In the genomic region with DNA sequence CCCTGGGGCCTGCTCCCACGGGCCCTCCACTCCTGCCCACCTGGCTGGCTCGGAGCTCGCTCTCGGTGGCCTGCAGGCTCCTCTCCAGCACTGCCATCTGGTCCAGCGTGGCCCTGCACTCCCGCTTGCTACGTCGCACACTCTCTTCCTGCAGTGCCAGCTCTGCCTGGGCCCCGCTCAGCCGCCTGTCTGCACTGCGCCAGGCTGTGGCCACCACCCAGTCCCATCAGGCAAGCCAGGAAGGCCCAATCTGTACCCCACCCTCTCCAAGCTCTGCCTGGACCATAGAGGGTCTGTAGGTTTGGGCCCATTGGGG, we compare ENCODE assay signal across 9 mouse cellular contexts. TPM values are rescaled to one million over a fixed set of nuclear protein-coding genes. Genes with fewer than 3 reads are reported as not detected.
DNase-seq lines count a peak whose midpoint lies in the region; ATAC-seq and TF ChIP-seq lines count a peak whose summit lies in the region.
"Had no signal": no experiment of that assay in that cellular context is flagged by ENCODE, and none has a peak within 500 bp of the region (broad histone marks: within the 10 kb centered on the region; RNA-seq: fewer than 3 reads in every experiment).

No protein-coding gene starts in this region.

- no peak for ATAC-seq in limb, embryonic 12.5 days (ENCODE audit: insufficient number of reproducible peaks, insufficient read depth, low FRiP score, low TSS enrichment, low read depth)

- TF ChIP-seq EP300 in heart, adult 2 months (IDR thresholded peaks at IDR 0.05; ENCODE audit: insufficient read depth, low read depth, low read length), result no peak

- no peak overlapping the region for H3K4me2 ChIP-seq in limb, embryonic 12.5 days
- H3K4me2 ChIP-seq: liver, embryonic 15.5 days had no signal

- 0 out of 2 replicates have a peak overlapping the region, but pooled peaks have one; percentile 33 for H3K9ac ChIP-seq in heart, adult 2 months (ENCODE audit: low read depth, low read length)
- peak overlapping the region; percentile 42; the same call in 1 of the 2 replicates for H3K9ac ChIP-seq in limb, embryonic 12.5 days (replicated peaks)
- H3K9ac ChIP-seq: liver, embryonic 15.5 days had no signal

- WGBS in heart, adult 2 months, result 51% methylated on average over 11 of the region's 11 CpGs
- WGBS in limb, embryonic 12.5 days, result 68% methylated on average over 11 of the region's 11 CpGs
- 89% methylated on average over 11 of the region's 11 CpGs for WGBS in thymus, adult 2 months

- no peaks in the 10 kb centered on the region for H3K36me3 ChIP-seq in heart, adult 2 months (ENCODE audit: control insufficient read depth, insufficient read depth, low read length)
- peaks cover 63% of the 10 kb centered on the region for H3K36me3 ChIP-seq in limb, embryonic 12.5 days
- no peaks in the 10 kb centered on the region for H3K36me3 ChIP-seq in thymus, adult 2 months (ENCODE audit: control insufficient read depth, insufficient read depth, low read length)
- H3K36me3 ChIP-seq: liver, embryonic 15.5 days had no signal

- H3K4me1 ChIP-seq in heart, adult 2 months (ENCODE audit: control insufficient read depth, insufficient read depth, low read length), result peaks cover 9% of the 10 kb centered on the region
- peaks cover 38% of the 10 kb centered on the region for H3K4me1 ChIP-seq in limb, embryonic 12.5 days (replicated peaks)
- no peaks in the 10 kb centered on the region for H3K4me1 ChIP-seq in thymus, adult 2 months (replicated peaks; ENCODE audit: control insufficient read depth, insufficient read depth, low read length)
- H3K4me1 ChIP-seq: liver, embryonic 15.5 days had no signal

- no peak for DNase-seq in heart, adult 2 months
- no peak for DNase-seq in heart, adult 18-20 months
- peak; percentile 20 for DNase-seq in retina, embryonic 14.5 days (ENCODE audit: low spot score)
- DNase-seq in retina, postnatal 1 day, result no peak
- DNase-seq in right cerebral cortex, postnatal 4 days, result no peak
- DNase-seq in thymus, adult 2 months, result no peak
- no peak for DNase-seq in testis, postnatal 14 days (ENCODE audit: low spot score)

- no peaks in the 10 kb centered on the region for H3K27me3 ChIP-seq in heart, adult 2 months (ENCODE audit: control insufficient read depth, insufficient read depth, low read length)
- H3K27me3 ChIP-seq in limb, embryonic 12.5 days, result no peaks in the 10 kb centered on the region
- no peaks in the 10 kb centered on the region; the same call in 1 of the 2 replicates for H3K27me3 ChIP-seq in thymus, adult 2 months (ENCODE audit: control insufficient read depth, insufficient read depth, low read length)
- H3K27me3 ChIP-seq: liver, embryonic 15.5 days had no signal

- H3K27ac ChIP-seq in heart, adult 2 months, result no peak overlapping the region; the same call in 1 of the 2 replicates
- H3K27ac ChIP-seq in limb, embryonic 12.5 days, result peak overlapping the region; percentile 97
- no peak overlapping the region for H3K27ac ChIP-seq in thymus, adult 2 months (ENCODE audit: control insufficient read depth, insufficient read depth, low read length)
- H3K27ac ChIP-seq: liver, embryonic 15.5 days had no signal

- H3K79me2 ChIP-seq in heart, adult 2 months (replicated peaks; ENCODE audit: control insufficient read depth, insufficient read depth, low read length), result no peaks in the 10 kb centered on the region

- no peak for TF ChIP-seq CTCF in heart, adult 2 months (IDR thresholded peaks at IDR 0.05)
- no peak for TF ChIP-seq CTCF in thymus, adult 2 months (IDR thresholded peaks at IDR 0.05; ENCODE audit: borderline replicate concordance, control insufficient read depth, extremely low read depth, insufficient read depth, low read length, poor library complexity)

- intact Hi-C loops in heart, adult 2 months (cut with DNase I), result loop anchor here (10.0 kb wide), 1 partner anchor 297 kb away; no protein-coding TSS in a partner anchor

- H3K4me3 ChIP-seq in heart, adult 2 months, result no peak overlapping the region
- H3K4me3 ChIP-seq in limb, embryonic 12.5 days (replicated peaks), result no peak overlapping the region
- no peak overlapping the region for H3K4me3 ChIP-seq in thymus, adult 2 months (ENCODE audit: control insufficient read depth, insufficient read depth, low read length)
- H3K4me3 ChIP-seq: liver, embryonic 15.5 days had no signal

- H3K9me3 ChIP-seq in limb, embryonic 12.5 days, result no peaks in the 10 kb centered on the region
- H3K9me3 ChIP-seq: liver, embryonic 15.5 days had no signal

- no peak for TF ChIP-seq POLR2A in heart, adult 2 months (IDR thresholded peaks at IDR 0.05; ENCODE audit: insufficient read depth, low read depth, low read length)
- no peak for TF ChIP-seq POLR2A in thymus, adult 2 months (IDR thresholded peaks at IDR 0.05; ENCODE audit: control insufficient read depth, extremely low read depth, insufficient read depth, low read length, poor library complexity)

RNA-seq across cellular contexts. Expression of a gene that starts 11.4 kb away (rescaled TPM):
- 1 to 10 TPM; 3.1 TPM for total RNA-seq in heart, adult 2 months (2021)
- polyA plus RNA-seq in heart, adult 2 months (2012; rRNA removed), result 12.2 and 17.6 TPM in 2 replicates
- 1 to 10 TPM; 1.6 to 2.5 TPM for total RNA-seq in heart, adult 18-20 months (2021)
- 512 and 562 TPM in 2 replicates for polyA plus RNA-seq in limb, embryonic 12.5 days (2016; fragmentation: Nextera tagmentation; extraction: Ambion mirVana)
- 6.1 and 7.0 TPM in 2 replicates for polyA plus RNA-seq in thymus, adult 2 months (2012; rRNA removed)

RNA-seq across cellular contexts. Expression of a gene that starts 34.9 kb away (rescaled TPM):
- total RNA-seq in heart, adult 2 months (2021), result 10 to 100 TPM; 15.1 to 17.7 TPM
- 30.4 and 34.8 TPM in 2 replicates for polyA plus RNA-seq in heart, adult 2 months (2012; rRNA removed)
- 10 to 100 TPM; 14.3 to 17.3 TPM for total RNA-seq in heart, adult 18-20 months (2021)
- polyA plus RNA-seq in limb, embryonic 12.5 days (2016; fragmentation: Nextera tagmentation; extraction: Ambion mirVana), result 44.1 and 46.0 TPM in 2 replicates
- polyA plus RNA-seq in thymus, adult 2 months (2012; rRNA removed), result 300 and 301 TPM in 2 replicates

RNA-seq across cellular contexts. Expression of a gene that starts 38.8 kb away (rescaled TPM):
- total RNA-seq in heart, adult 2 months (2021), result 1 to 10 TPM; 4.6 to 4.9 TPM
- 5.1 and 8.1 TPM in 2 replicates for polyA plus RNA-seq in heart, adult 2 months (2012; rRNA removed)
- 1 to 10 TPM; 4.1 to 4.3 TPM for total RNA-seq in heart, adult 18-20 months (2021)
- 11.1 and 13.2 TPM in 2 replicates for polyA plus RNA-seq in limb, embryonic 12.5 days (2016; fragmentation: Nextera tagmentation; extraction: Ambion mirVana)
- 12.9 and 17.6 TPM in 2 replicates for polyA plus RNA-seq in thymus, adult 2 months (2012; rRNA removed)

RNA-seq across cellular contexts. Expression of a gene that starts 56.6 kb away (rescaled TPM):
- 10 to 100 TPM; 13.9 to 14.9 TPM for total RNA-seq in heart, adult 2 months (2021)
- polyA plus RNA-seq in heart, adult 2 months (2012; rRNA removed), result 21.2 and 24.5 TPM in 2 replicates
- 10 to 100 TPM; 13.4 to 14.5 TPM for total RNA-seq in heart, adult 18-20 months (2021)
- polyA plus RNA-seq in limb, embryonic 12.5 days (2016; fragmentation: Nextera tagmentation; extraction: Ambion mirVana), result 87.1 and 87.7 TPM in 2 replicates
- polyA plus RNA-seq in thymus, adult 2 months (2012; rRNA removed), result 105 and 111 TPM in 2 replicates

Comparison
In these comparisons a context has a peak if more than half of its experiments do, and no peak if none do; other contexts are left out.
1. RNA of a gene that starts 11.4 kb away (polyA plus RNA-seq): 512 to 562 TPM in limb, embryonic 12.5 days; 12.2 to 17.6 TPM in heart, adult 2 months and 6.1 to 7.0 TPM in thymus, adult 2 months; every median in the first group is over 10 times any median in the second.